Mouse (Mus musculus) spleen, adult 2 months (tissue): ENCODE data around the gene Zrsr1. TPM values are rescaled to one million over a fixed set of nuclear protein-coding genes. Genes with fewer than 3 reads are reported as not detected.

Source experiments
- DNase-seq, 2 experiments: peaks; one replicate each; pipeline versions ENCODE4 v3.0.0 to v3.0.0-alpha.2; 2012 to 2021; ENCODE audit warnings: low spot score in 2 of 2, low read depth in 1 of 2
- H3K27ac ChIP-seq: fragments of 200-500 bp; 2 replicates; pipeline ENCODE4 v1.5.1; 2012; ENCODE audit warnings: low read length, inconsistent platforms; ENCODE audit not compliant: insufficient read depth
- H3K27me3 ChIP-seq: fragments of 200-500 bp; 2 replicates; pipeline ENCODE4 v1.6.1; 2012; ENCODE audit warnings: mild to moderate bottlenecking, moderate library complexity, low read length, inconsistent platforms; ENCODE audit not compliant: control insufficient read depth, insufficient read depth
- H3K36me3 ChIP-seq: fragments of 200-500 bp; 2 replicates; pipeline ENCODE4 v1.6.1; 2012; ENCODE audit warnings: mild to moderate bottlenecking, low read length, inconsistent platforms; ENCODE audit not compliant: control insufficient read depth, insufficient read depth
- H3K4me1 ChIP-seq: fragments of 200-500 bp; 2 replicates; pipeline ENCODE4 v1.6.1; 2011; ENCODE audit warnings: inconsistent platforms; ENCODE audit not compliant: control insufficient read depth, insufficient read depth, insufficient read length
- H3K4me3 ChIP-seq: fragments of 200-500 bp; 2 replicates; pipeline ENCODE4 v1.5.1; 2011; ENCODE audit warnings: mild to moderate bottlenecking, inconsistent platforms; ENCODE audit not compliant: insufficient read depth, insufficient read length; ENCODE audit errors: extremely low read depth
- CTCF ChIP-seq: fragments of 200-500 bp; IDR thresholded peaks from 2 replicates; pipeline ENCODE4 v1.5.1; 2011; ENCODE audit warnings: mild to moderate bottlenecking, inconsistent platforms; ENCODE audit not compliant: insufficient read depth, insufficient read length, insufficient replicate concordance; ENCODE audit errors: extremely low read depth
- POLR2A ChIP-seq: fragments of 200-500 bp; IDR thresholded peaks from 2 replicates; pipeline ENCODE4 v1.6.1; 2011; ENCODE audit warnings: low read depth, low read length, inconsistent platforms
- WGBS: fragments of 180-500 bp; shearing (Covaris S2); methylation state at CpG from one replicate; pipeline ENCODE4 v1.1.7; 2018; 5-methylcytosine and 5-hydroxymethylcytosine counted together
- polyA plus RNA-seq: library from polyadenylated mRNA; depleted of rRNA; stranded (reverse); fragments of >200 nt; gene quantifications from 2 replicates; pipeline ENCODE4 v1.2.3, GENCODE M21; 2012

Zrsr1 gene
- polyA plus RNA-seq, 1 experiment, result 4.8 TPM

DNA sequence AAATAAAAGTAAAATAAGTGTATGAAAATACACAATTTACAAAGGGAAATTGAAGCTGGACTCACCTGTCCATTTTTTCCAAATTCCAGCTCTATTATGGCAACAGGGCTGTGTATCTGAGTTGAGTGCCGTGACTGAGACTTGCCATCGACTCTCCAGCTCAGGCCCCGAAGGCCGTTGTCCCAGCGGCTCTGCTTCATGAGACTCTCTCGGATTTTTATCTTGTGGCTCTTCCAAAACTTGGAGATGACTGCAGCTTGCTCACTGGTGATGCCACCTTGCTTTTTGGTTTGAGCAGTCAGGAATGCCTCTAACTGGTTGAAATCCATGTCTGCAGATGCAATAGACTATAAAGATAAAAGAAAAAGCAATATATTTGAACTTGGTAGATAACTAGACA lies 15.5 kb upstream of the Zrsr1 start:
- Histone ChIP-seq H3K4me1 (peaks cover 6% of the 10 kb centered on the region; the same call in 1 of the 2 replicates), H3K4me3 (no peak overlapping the region), H3K36me3 (no peaks in the 10 kb centered on the region), H3K27ac (no peak overlapping the region), H3K27me3 (no peaks in the 10 kb centered on the region)
- TF ChIP-seq CTCF (no peak), POLR2A (no peak)
- 96% methylated on average over 6 of the region's 6 CpGs for WGBS
- no peak for DNase-seq

DNA sequence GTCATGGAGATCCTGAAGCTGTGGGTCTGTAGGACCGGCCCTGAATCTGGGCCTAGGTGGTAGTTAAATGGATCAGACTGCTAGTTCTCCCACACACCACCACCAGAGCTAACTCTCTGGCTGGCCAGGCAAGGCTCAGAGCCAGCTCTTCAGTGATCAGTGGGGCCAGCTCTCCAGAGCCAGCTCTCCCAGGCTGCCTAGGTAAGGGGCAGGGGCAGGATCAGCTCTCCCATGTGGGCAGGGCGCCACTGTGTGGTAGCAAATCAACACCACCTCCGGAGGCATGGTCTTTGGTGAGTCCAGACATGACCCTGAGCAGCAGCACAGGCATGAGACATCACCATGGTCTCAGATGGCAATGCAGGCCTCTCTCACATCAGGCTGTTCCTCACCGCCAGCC lies 15.0 kb upstream of the Zrsr1 start:
- WGBS, result 76% methylated on average over 4 of the region's 4 CpGs

DNA sequence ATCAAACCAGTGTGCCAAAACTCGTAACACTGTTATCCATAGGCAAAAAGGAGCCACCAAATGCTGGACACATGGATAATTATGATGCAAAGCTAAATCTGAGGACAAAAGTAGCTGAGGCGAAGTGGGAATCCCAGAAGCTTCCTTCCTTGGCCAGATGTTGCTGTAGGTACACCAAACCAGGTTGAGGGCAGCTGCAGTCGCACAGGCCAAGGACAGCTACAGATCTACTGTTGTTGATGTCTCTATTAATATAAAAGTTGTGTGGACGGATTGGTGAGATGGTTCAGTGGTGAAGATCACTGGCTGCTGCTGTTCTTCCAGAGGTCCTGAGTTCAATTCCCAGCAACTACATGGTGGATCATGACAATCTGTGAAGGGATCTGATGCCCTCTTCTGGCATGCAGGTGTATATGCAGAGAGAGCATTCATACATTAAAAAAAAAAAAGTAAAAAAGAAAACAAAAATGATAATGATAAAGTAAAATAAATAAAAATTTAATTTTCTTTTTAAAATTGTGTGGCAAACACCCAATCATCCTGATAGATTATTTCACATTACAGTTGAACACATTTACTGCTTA lies 13.9 kb upstream of the Zrsr1 start:
- Histone ChIP-seq H3K27ac (no peak overlapping the region), H3K4me3 (no peak overlapping the region), H3K36me3 (no peaks in the 10 kb centered on the region), H3K4me1 (peaks cover 2% of the 10 kb centered on the region; the same call in 1 of the 2 replicates), H3K27me3 (no peaks in the 10 kb centered on the region)
- TF ChIP-seq POLR2A (no peak), CTCF (peak; percentile 15; the same call in 1 of the 2 replicates)
- 94% methylated on average over 4 of the region's 4 CpGs for WGBS
- no peak for DNase-seq

More for the DNA sequence above, 15.0 kb upstream of the Zrsr1 start:
- H3K27me3 ChIP-seq, result no peaks in the 10 kb centered on the region
- TF ChIP-seq POLR2A (no peak), CTCF (peak; percentile 78)
- peaks cover 6% of the 10 kb centered on the region; the same call in 1 of the 2 replicates for H3K4me1 ChIP-seq
- H3K4me3 ChIP-seq, result no peak overlapping the region
- DNase-seq, result peak in 1 of 2 experiments; percentile 54
- H3K27ac ChIP-seq, result no peak overlapping the region
- H3K36me3 ChIP-seq, result no peaks in the 10 kb centered on the region

DNA sequence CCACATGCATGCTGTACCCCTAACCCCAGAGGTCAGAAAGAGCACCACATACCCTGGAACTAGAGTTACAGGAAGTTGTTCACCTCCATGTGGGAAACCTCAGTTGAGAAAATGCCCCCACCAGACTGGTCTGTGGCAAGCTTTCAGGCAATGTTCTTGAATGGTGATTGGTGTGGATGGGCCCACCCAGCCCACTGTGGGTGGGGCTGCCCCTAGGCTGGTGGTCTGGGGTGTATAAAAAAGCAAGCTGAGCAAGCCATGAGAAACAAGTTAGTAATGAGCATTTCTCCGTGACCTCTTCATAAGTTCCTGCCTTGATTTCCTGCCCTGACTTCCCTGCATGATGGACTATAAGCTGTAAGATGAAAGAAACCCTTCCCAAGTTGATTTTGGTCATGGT lies 9.7 kb upstream of the Zrsr1 start:
- 85% methylated on average over 1 of the region's 1 CpGs for WGBS
- no peaks in the 10 kb centered on the region for H3K4me1 ChIP-seq
- no peaks in the 10 kb centered on the region for H3K36me3 ChIP-seq
- TF ChIP-seq CTCF, result no peak
- no peak for TF ChIP-seq POLR2A
- H3K27ac ChIP-seq, result no peak overlapping the region
- H3K4me3 ChIP-seq, result no peak overlapping the region
- no peak for DNase-seq
- H3K27me3 ChIP-seq, result no peaks in the 10 kb centered on the region

DNA sequence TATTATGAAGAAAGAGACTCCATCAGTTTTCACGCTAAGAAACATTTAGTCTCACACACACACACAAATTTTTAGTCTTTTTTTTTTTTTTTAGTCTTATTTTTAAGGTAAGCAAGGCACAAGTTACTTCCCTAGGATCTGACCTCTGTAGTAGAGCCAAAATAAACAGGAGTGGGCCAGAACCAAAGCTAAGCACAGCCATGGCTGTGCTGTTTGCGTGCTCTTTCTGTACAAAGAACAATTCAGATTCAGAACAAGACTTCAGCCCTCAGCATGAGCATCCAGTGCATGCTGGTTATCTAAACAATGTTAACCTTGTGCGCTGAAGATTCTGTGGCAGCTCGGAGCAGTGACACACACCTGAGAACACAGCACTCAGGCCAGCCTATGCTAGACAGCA lies 7.4 kb upstream of the Zrsr1 start:
- TF ChIP-seq CTCF (no peak), POLR2A (no peak)
- Histone ChIP-seq H3K27ac (no peak overlapping the region), H3K4me1 (no peaks in the 10 kb centered on the region), H3K36me3 (no peaks in the 10 kb centered on the region), H3K4me3 (no peak overlapping the region), H3K27me3 (no peaks in the 10 kb centered on the region)
- DNase-seq, result no peak
- WGBS, result 94% methylated on average over 4 of the region's 4 CpGs

DNA sequence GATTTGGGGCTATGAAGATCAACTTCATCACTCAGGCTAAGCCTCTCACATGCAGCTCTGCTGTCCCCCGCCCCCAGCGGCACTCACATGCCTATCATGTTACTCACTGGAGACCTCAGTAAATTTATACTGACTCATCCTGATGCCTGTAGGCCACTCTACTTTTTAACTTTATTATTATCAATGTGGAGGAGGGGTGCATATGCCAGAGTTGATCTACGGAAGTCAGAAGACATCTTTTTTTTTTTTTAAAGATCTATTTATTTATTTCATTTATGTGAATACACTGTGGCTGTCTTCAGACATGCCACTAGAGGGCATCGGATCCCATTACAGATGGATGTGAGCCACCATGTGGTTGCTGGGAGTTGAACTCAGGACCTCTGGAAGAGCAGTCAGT lies 6.3 kb upstream of the Zrsr1 start:
- Histone ChIP-seq H3K27ac (no peak overlapping the region), H3K4me3 (no peak overlapping the region), H3K27me3 (no peaks in the 10 kb centered on the region), H3K36me3 (no peaks in the 10 kb centered on the region), H3K4me1 (no peaks in the 10 kb centered on the region)
- no peak for DNase-seq
- TF ChIP-seq POLR2A, result no peak
- peak; percentile 6; the same call in 1 of the 2 replicates for TF ChIP-seq CTCF
- 92% methylated on average over 4 of the region's 4 CpGs for WGBS

DNA sequence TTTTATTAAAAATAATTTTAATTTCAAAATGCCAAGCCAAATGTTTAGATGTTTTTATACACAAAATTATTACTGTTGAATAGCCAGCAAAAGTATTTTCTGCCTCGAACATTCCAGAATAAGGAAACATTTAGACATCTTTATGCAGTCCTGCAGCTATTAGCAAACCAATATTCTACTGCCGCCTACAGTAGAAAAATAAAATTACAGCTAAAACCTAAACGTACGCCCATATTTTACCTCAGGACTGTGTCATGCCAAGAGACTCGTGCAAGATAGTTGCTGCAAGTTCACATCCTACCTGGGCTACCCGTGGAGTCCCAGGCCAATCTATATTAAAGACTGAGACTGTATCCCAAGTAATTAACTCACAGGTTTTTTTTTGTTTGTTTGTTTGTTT lies 2.3 kb upstream of the Zrsr1 start:
- Histone ChIP-seq H3K27ac (no peak overlapping the region), H3K4me3 (no peak overlapping the region), H3K27me3 (no peaks in the 10 kb centered on the region), H3K4me1 (0 out of 2 replicates have a peak, but pooled peaks cover 3% of the 10 kb centered on the region), H3K36me3 (no peaks in the 10 kb centered on the region)
- WGBS, result 21% methylated on average over 6 of the region's 6 CpGs
- no peak for DNase-seq
- TF ChIP-seq POLR2A (no peak), CTCF (no peak)
